Mouse (Mus musculus): ENCODE measurements around the gene Ddc. TPM values are rescaled to one million over a fixed set of nuclear protein-coding genes. Genes with fewer than 3 reads are reported as not detected.

Ddc gene
- polyA plus RNA-seq, 1 experiment from 2014 or later = 12.4 TPM

- WGBS = 67% methylated on average over 4 of the region's 4 CpGs
- no peaks in the 10 kb centered on the region for H3K9me3 ChIP-seq (ENCODE audit: low read length)
- DNase-seq (ENCODE audit: low spot score) (no peak), ATAC-seq (no peak)
- no peaks in the 10 kb centered on the region for H3K4me1 ChIP-seq (ENCODE audit: insufficient read depth, low read depth, low read length)
- no peak overlapping the region for H3K4me2 ChIP-seq (replicated peaks; ENCODE audit: low read depth, low read length)
- no peaks in the 10 kb centered on the region for H3K36me3 ChIP-seq (ENCODE audit: insufficient read depth, low read length)
- no peak overlapping the region for H3K4me3 ChIP-seq (ENCODE audit: low read depth, low read length)
- H3K9ac ChIP-seq (replicated peaks; ENCODE audit: low read depth) = no peak overlapping the region
- no peaks in the 10 kb centered on the region for H3K27me3 ChIP-seq (replicated peaks; ENCODE audit: insufficient read depth, low read length)
- TF ChIP-seq CTCF (IDR thresholded peaks at IDR 0.05) (no peak), EP300 (IDR thresholded peaks at IDR 0.05) (no peak)
- H3K27ac ChIP-seq (ENCODE audit: low read length) = no peak overlapping the region
Measured at GRCm38 (mm10) chr11:11776071-11776821, 121.7 kb downstream of the Ddc start.

- Histone ChIP-seq H3K4me3 (ENCODE audit: low read depth, low read length) (no peak overlapping the region), H3K4me1 (ENCODE audit: insufficient read depth, low read depth, low read length) (no peaks in the 10 kb centered on the region), H3K36me3 (ENCODE audit: insufficient read depth, low read length) (no peaks in the 10 kb centered on the region), H3K27ac (ENCODE audit: low read length) (no peak overlapping the region), H3K27me3 (replicated peaks; ENCODE audit: insufficient read depth, low read length) (no peaks in the 10 kb centered on the region), H3K9me3 (ENCODE audit: low read length) (no peaks in the 10 kb centered on the region), H3K4me2 (replicated peaks; ENCODE audit: low read depth, low read length) (no peak overlapping the region), H3K9ac (replicated peaks; ENCODE audit: low read depth) (no peak overlapping the region)
- no peak for TF ChIP-seq CTCF (IDR thresholded peaks at IDR 0.05)
- TF ChIP-seq EP300 (IDR thresholded peaks at IDR 0.05) = no peak
- no peak for DNase-seq (ENCODE audit: low spot score)
- 89% methylated on average over 5 of the region's 5 CpGs for WGBS
- no peak for ATAC-seq
Measured at GRCm38 (mm10) chr11:11774893-11775292, 123.1 kb downstream of the Ddc start.

GRCm38 (mm10) chr11:11774384-11774783 is 123.6 kb downstream of the Ddc start:
- H3K9ac ChIP-seq (replicated peaks; ENCODE audit: low read depth) = no peak overlapping the region
- no peaks in the 10 kb centered on the region for H3K36me3 ChIP-seq (ENCODE audit: insufficient read depth, low read length)
- no peaks in the 10 kb centered on the region for H3K4me1 ChIP-seq (ENCODE audit: insufficient read depth, low read depth, low read length)
- TF ChIP-seq CTCF (IDR thresholded peaks at IDR 0.05) = no peak
- H3K4me2 ChIP-seq (replicated peaks; ENCODE audit: low read depth, low read length) = no peak overlapping the region
- no peaks in the 10 kb centered on the region for H3K27me3 ChIP-seq (replicated peaks; ENCODE audit: insufficient read depth, low read length)
- 96% methylated on average over 4 of the region's 4 CpGs for WGBS
- ATAC-seq (no peak), DNase-seq (ENCODE audit: low spot score) (no peak)
- no peaks in the 10 kb centered on the region for H3K9me3 ChIP-seq (ENCODE audit: low read length)
- H3K27ac ChIP-seq (ENCODE audit: low read length) = no peak overlapping the region
- no peak overlapping the region for H3K4me3 ChIP-seq (ENCODE audit: low read depth, low read length)

- no peaks in the 10 kb centered on the region for H3K9me3 ChIP-seq (ENCODE audit: low read length)
- H3K4me3 ChIP-seq (ENCODE audit: low read depth, low read length) = no peak overlapping the region
- no peaks in the 10 kb centered on the region for H3K27me3 ChIP-seq (replicated peaks; ENCODE audit: insufficient read depth, low read length)
- no peak overlapping the region for H3K4me2 ChIP-seq (replicated peaks; ENCODE audit: low read depth, low read length)
- no peak overlapping the region for H3K9ac ChIP-seq (replicated peaks; ENCODE audit: low read depth)
- no peaks in the 10 kb centered on the region for H3K4me1 ChIP-seq (ENCODE audit: insufficient read depth, low read depth, low read length)
- no peak for TF ChIP-seq EP300 (IDR thresholded peaks at IDR 0.05)
- TF ChIP-seq CTCF (IDR thresholded peaks at IDR 0.05) = no peak
- no peaks in the 10 kb centered on the region for H3K36me3 ChIP-seq (ENCODE audit: insufficient read depth, low read length)
- WGBS = 76% methylated on average over 4 of the region's 4 CpGs
- H3K27ac ChIP-seq (ENCODE audit: low read length) = no peak overlapping the region
- no peak for ATAC-seq
- DNase-seq (ENCODE audit: low spot score) = no peak
Measured at GRCm38 (mm10) chr11:11772196-11772595, 125.7 kb downstream of the Ddc start.

GRCm38 (mm10) chr11:11770691-11771090 is 127.3 kb downstream of the Ddc start:
- ATAC-seq = no peak
- Histone ChIP-seq H3K9me3 (ENCODE audit: low read length) (no peaks in the 10 kb centered on the region), H3K27me3 (replicated peaks; ENCODE audit: insufficient read depth, low read length) (no peaks in the 10 kb centered on the region), H3K9ac (replicated peaks; ENCODE audit: low read depth) (no peak overlapping the region), H3K36me3 (ENCODE audit: insufficient read depth, low read length) (no peaks in the 10 kb centered on the region), H3K4me2 (replicated peaks; ENCODE audit: low read depth, low read length) (no peak overlapping the region), H3K4me1 (ENCODE audit: insufficient read depth, low read depth, low read length) (no peaks in the 10 kb centered on the region), H3K27ac (ENCODE audit: low read length) (no peak overlapping the region), H3K4me3 (ENCODE audit: low read depth, low read length) (no peak overlapping the region)
- WGBS = 80% methylated on average over 3 of the region's 3 CpGs
- no peak for DNase-seq (ENCODE audit: low spot score)
- TF ChIP-seq CTCF (IDR thresholded peaks at IDR 0.05) (no peak), EP300 (IDR thresholded peaks at IDR 0.05) (no peak)

GRCm38 (mm10) chr11:11769281-11769680 is 128.7 kb downstream of the Ddc start:
- WGBS = 90% methylated on average over 20 of the region's 20 CpGs
- TF ChIP-seq EP300 (IDR thresholded peaks at IDR 0.05) (no peak), CTCF (IDR thresholded peaks at IDR 0.05) (no peak)
- no peak overlapping the region for H3K4me2 ChIP-seq (replicated peaks; ENCODE audit: low read depth, low read length)
- no peaks in the 10 kb centered on the region for H3K36me3 ChIP-seq (ENCODE audit: insufficient read depth, low read length)
- DNase-seq (ENCODE audit: low spot score) = no peak
- no peak overlapping the region for H3K27ac ChIP-seq (ENCODE audit: low read length)
- H3K27me3 ChIP-seq (replicated peaks; ENCODE audit: insufficient read depth, low read length) = no peaks in the 10 kb centered on the region
- no peaks in the 10 kb centered on the region for H3K4me1 ChIP-seq (ENCODE audit: insufficient read depth, low read depth, low read length)
- no peak for ATAC-seq
- H3K9ac ChIP-seq (replicated peaks; ENCODE audit: low read depth) = no peak overlapping the region
- H3K4me3 ChIP-seq (ENCODE audit: low read depth, low read length) = no peak overlapping the region
- no peaks in the 10 kb centered on the region for H3K9me3 ChIP-seq (ENCODE audit: low read length)
